8 mouse cellular contexts compared by ENCODE assay signal in the genomic region with DNA sequence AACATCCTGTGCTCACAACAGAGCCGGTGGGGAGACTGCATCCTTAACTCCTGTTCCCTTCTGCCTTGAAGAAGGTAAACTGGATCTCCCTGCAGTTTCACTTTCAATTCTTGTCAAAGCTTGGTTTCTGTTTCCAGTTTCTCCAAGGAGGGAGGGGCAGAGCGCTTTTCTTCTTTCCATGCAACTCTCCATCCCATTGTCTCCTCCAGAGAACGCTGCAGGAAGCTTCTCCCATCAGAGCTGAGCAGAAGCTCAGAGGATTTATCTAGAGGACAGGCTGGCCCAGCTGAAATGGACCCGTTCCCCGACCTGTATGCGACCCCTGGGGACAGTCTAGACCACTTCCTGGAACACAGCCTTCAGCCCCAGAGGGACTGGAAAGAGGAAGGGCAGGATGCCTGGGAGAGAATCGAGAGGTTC. TPM values are rescaled to one million over a fixed set of nuclear protein-coding genes. Genes with fewer than 3 reads are reported as not detected.
DNase-seq lines count a peak whose midpoint lies in the region; ATAC-seq lines count a peak whose summit lies in the region.

No protein-coding gene starts in this region.

- no peaks in the 10 kb centered on the region for H3K36me3 ChIP-seq in neural tube, embryonic 12.5 days
- H3K36me3 ChIP-seq in embryonic facial prominence, embryonic 15.5 days = no peaks in the 10 kb centered on the region
- no peaks in the 10 kb centered on the region for H3K36me3 ChIP-seq in hindbrain, embryonic 14.5 days (replicated peaks; ENCODE audit: control insufficient read depth, insufficient read depth)
- no peaks in the 10 kb centered on the region for H3K36me3 ChIP-seq in limb, embryonic 15.5 days

- H3K9ac ChIP-seq in neural tube, embryonic 12.5 days = 0 out of 2 replicates have a peak overlapping the region, but pooled peaks have one; percentile 18
- H3K9ac ChIP-seq in embryonic facial prominence, embryonic 15.5 days = 0 out of 2 replicates have a peak overlapping the region, but pooled peaks have one; percentile 3
- H3K9ac ChIP-seq in hindbrain, embryonic 14.5 days = no peak overlapping the region
- no peak overlapping the region for H3K9ac ChIP-seq in limb, embryonic 15.5 days

- peak overlapping the region; percentile 4; the same call in 1 of the 2 replicates for H3K4me2 ChIP-seq in neural tube, embryonic 12.5 days (replicated peaks)
- H3K4me2 ChIP-seq in embryonic facial prominence, embryonic 15.5 days (replicated peaks) = peak overlapping the region; percentile 39
- 0 out of 2 replicates have a peak overlapping the region, but pooled peaks have one; percentile 21 for H3K4me2 ChIP-seq in hindbrain, embryonic 14.5 days (replicated peaks)
- H3K4me2 ChIP-seq in limb, embryonic 15.5 days = 0 out of 2 replicates have a peak overlapping the region, but pooled peaks have one; percentile 25

- no peaks in the 10 kb centered on the region for H3K9me3 ChIP-seq in neural tube, embryonic 12.5 days
- no peaks in the 10 kb centered on the region for H3K9me3 ChIP-seq in embryonic facial prominence, embryonic 15.5 days (replicated peaks)
- H3K9me3 ChIP-seq in hindbrain, embryonic 14.5 days (ENCODE audit: control insufficient read depth, low read length) = no peaks in the 10 kb centered on the region
- no peaks in the 10 kb centered on the region for H3K9me3 ChIP-seq in limb, embryonic 15.5 days

- no peaks in the 10 kb centered on the region; the same call in 1 of the 2 replicates for H3K27me3 ChIP-seq in neural tube, embryonic 12.5 days (replicated peaks)
- H3K27me3 ChIP-seq in embryonic facial prominence, embryonic 15.5 days = no peaks in the 10 kb centered on the region
- H3K27me3 ChIP-seq in hindbrain, embryonic 14.5 days (ENCODE audit: control insufficient read depth, insufficient read depth, low read length) = no peaks in the 10 kb centered on the region
- H3K27me3 ChIP-seq in limb, embryonic 15.5 days = no peaks in the 10 kb centered on the region

- H3K4me3 ChIP-seq in neural tube, embryonic 12.5 days = no peak overlapping the region
- H3K4me3 ChIP-seq in embryonic facial prominence, embryonic 15.5 days (replicated peaks) = peak overlapping the region; percentile 26
- no peak overlapping the region for H3K4me3 ChIP-seq in hindbrain, embryonic 14.5 days (replicated peaks; ENCODE audit: low read length)
- no peak overlapping the region for H3K4me3 ChIP-seq in limb, embryonic 15.5 days

- WGBS in neural tube, embryonic 12.5 days = 18% methylated on average over 7 of the region's 7 CpGs
- WGBS in embryonic facial prominence, embryonic 15.5 days = 6% methylated on average over 7 of the region's 7 CpGs
- 9% methylated on average over 7 of the region's 7 CpGs for WGBS in hindbrain, embryonic 14.5 days
- 19% methylated on average over 7 of the region's 7 CpGs for WGBS in limb, embryonic 15.5 days

- no peak for DNase-seq in neural tube, embryonic 10.5 days (ENCODE audit: extremely low spot score, low spot score)
- DNase-seq in hindbrain, embryonic 14.5 days (ENCODE audit: low spot score) = no peak
- peak; percentile 81 for DNase-seq in naive thymus-derived CD4-positive, alpha-beta T cell, adult 2 months (ENCODE audit: low read depth)
- no peak for DNase-seq in spleen, postnatal 14 days (ENCODE audit: low spot score in 2 of 2)
- no peak for DNase-seq in layer of hippocampus, postnatal 25 days (ENCODE audit: extremely low spot score in 1 of 2, low spot score in 1 of 2)

- no peak for ATAC-seq in neural tube, embryonic 12.5 days (ENCODE audit: low FRiP score, low read depth)
- no peak for ATAC-seq in embryonic facial prominence, embryonic 15.5 days (ENCODE audit: insufficient number of reproducible peaks, low FRiP score, low TSS enrichment, low read depth)
- ATAC-seq in hindbrain, embryonic 14.5 days (ENCODE audit: low FRiP score) = no peak
- ATAC-seq in limb, embryonic 15.5 days (ENCODE audit: insufficient number of reproducible peaks, low FRiP score, low TSS enrichment, low read depth) = no peak

- no peak overlapping the region for H3K27ac ChIP-seq in neural tube, embryonic 12.5 days
- no peak overlapping the region for H3K27ac ChIP-seq in embryonic facial prominence, embryonic 15.5 days (replicated peaks)
- H3K27ac ChIP-seq in hindbrain, embryonic 14.5 days = no peak overlapping the region
- H3K27ac ChIP-seq in limb, embryonic 15.5 days = no peak overlapping the region

- no peaks in the 10 kb centered on the region for H3K4me1 ChIP-seq in neural tube, embryonic 12.5 days
- peaks cover 10% of the 10 kb centered on the region for H3K4me1 ChIP-seq in embryonic facial prominence, embryonic 15.5 days
- no peaks in the 10 kb centered on the region for H3K4me1 ChIP-seq in hindbrain, embryonic 14.5 days (replicated peaks; ENCODE audit: control insufficient read depth, insufficient read depth, low read length)
- H3K4me1 ChIP-seq in limb, embryonic 15.5 days = peaks cover 7% of the 10 kb centered on the region; the same call in 1 of the 2 replicates

RNA-seq across cellular contexts. Expression of gene Oasl2, which starts 0.6 kb away (rescaled TPM):
- 1.3 and 2.5 TPM in 2 replicates for polyA plus RNA-seq in neural tube, embryonic 12.5 days (2016; fragmentation: Nextera tagmentation; extraction: Ambion mirVana)
- polyA plus RNA-seq in embryonic facial prominence, embryonic 15.5 days (2015; fragmentation: Nextera tagmentation; extraction: Ambion mirVana) = 4.8 and 6.5 TPM in 2 replicates
- 3.7 and 5.0 TPM in 2 replicates for polyA plus RNA-seq in hindbrain, embryonic 14.5 days (2014; fragmentation: Nextera tagmentation; extraction: Ambion mirVana)
- polyA plus RNA-seq in limb, embryonic 15.5 days (2015; fragmentation: Nextera tagmentation; extraction: Ambion mirVana) = 2.6 and 3.2 TPM in 2 replicates
- 1 to 10 TPM; 1.8 to 1.9 TPM for total RNA-seq in layer of hippocampus, postnatal 25 days (2021)

RNA-seq across cellular contexts. Expression of gene Oasl1, which starts 25.7 kb away (rescaled TPM):
- polyA plus RNA-seq in neural tube, embryonic 12.5 days (2016; fragmentation: Nextera tagmentation; extraction: Ambion mirVana) = 0.38 and 0.61 TPM in 2 replicates
- polyA plus RNA-seq in embryonic facial prominence, embryonic 15.5 days (2015; fragmentation: Nextera tagmentation; extraction: Ambion mirVana) = 0.45 and 0.89 TPM in 2 replicates
- polyA plus RNA-seq in hindbrain, embryonic 14.5 days (2014; fragmentation: Nextera tagmentation; extraction: Ambion mirVana) = 0.13 and 0.25 TPM in 2 replicates
- 0.66 and 1.1 TPM in 2 replicates for polyA plus RNA-seq in limb, embryonic 15.5 days (2015; fragmentation: Nextera tagmentation; extraction: Ambion mirVana)
- not detected for total RNA-seq in layer of hippocampus, postnatal 25 days (2021)

RNA-seq across cellular contexts. Expression of gene Gm9936, which starts 38.9 kb away (rescaled TPM):
- polyA plus RNA-seq in neural tube, embryonic 12.5 days (2016; fragmentation: Nextera tagmentation; extraction: Ambion mirVana) = 0.45 and 0.71 TPM in 2 replicates
- 0.37 and 0.38 TPM in 2 replicates for polyA plus RNA-seq in embryonic facial prominence, embryonic 15.5 days (2015; fragmentation: Nextera tagmentation; extraction: Ambion mirVana)
- 2.6 and 3.0 TPM in 2 replicates for polyA plus RNA-seq in hindbrain, embryonic 14.5 days (2014; fragmentation: Nextera tagmentation; extraction: Ambion mirVana)
- 0.05 and 0.07 TPM in 2 replicates for polyA plus RNA-seq in limb, embryonic 15.5 days (2015; fragmentation: Nextera tagmentation; extraction: Ambion mirVana)
- under 1 TPM; 0.75 to 0.84 TPM for total RNA-seq in layer of hippocampus, postnatal 25 days (2021)

RNA-seq across cellular contexts. Expression of gene 4930519G04Rik, which starts 43.9 kb away (rescaled TPM):
- polyA plus RNA-seq in neural tube, embryonic 12.5 days (2016; fragmentation: Nextera tagmentation; extraction: Ambion mirVana) = not detected in 2 replicates
- not detected in 2 replicates for polyA plus RNA-seq in embryonic facial prominence, embryonic 15.5 days (2015; fragmentation: Nextera tagmentation; extraction: Ambion mirVana)
- polyA plus RNA-seq in hindbrain, embryonic 14.5 days (2014; fragmentation: Nextera tagmentation; extraction: Ambion mirVana) = not detected in 2 replicates
- not detected in 2 replicates for polyA plus RNA-seq in limb, embryonic 15.5 days (2015; fragmentation: Nextera tagmentation; extraction: Ambion mirVana)
- not detected for total RNA-seq in layer of hippocampus, postnatal 25 days (2021)

RNA-seq across cellular contexts. Expression of gene 2210016L21Rik, which starts 44.6 kb away (rescaled TPM):
- 66.7 and 70.0 TPM in 2 replicates for polyA plus RNA-seq in neural tube, embryonic 12.5 days (2016; fragmentation: Nextera tagmentation; extraction: Ambion mirVana)
- polyA plus RNA-seq in embryonic facial prominence, embryonic 15.5 days (2015; fragmentation: Nextera tagmentation; extraction: Ambion mirVana) = 61.8 and 69.0 TPM in 2 replicates
- polyA plus RNA-seq in hindbrain, embryonic 14.5 days (2014; fragmentation: Nextera tagmentation; extraction: Ambion mirVana) = 126 and 135 TPM in 2 replicates
- 58.8 and 63.3 TPM in 2 replicates for polyA plus RNA-seq in limb, embryonic 15.5 days (2015; fragmentation: Nextera tagmentation; extraction: Ambion mirVana)
- 100 to 1,000 TPM; 209 to 211 TPM for total RNA-seq in layer of hippocampus, postnatal 25 days (2021)

Comparison
In these comparisons a context has a peak if more than half of its experiments do, and no peak if none do; other contexts are left out.
1. H3K9ac ChIP-seq: peak in neural tube, embryonic 12.5 days (single experiment) and embryonic facial prominence, embryonic 15.5 days (single experiment); none in hindbrain, embryonic 14.5 days (single experiment) and limb, embryonic 15.5 days (single experiment).
2. Peak in every context shown above with its lines, with median percentiles within 50 percentile points of each other: H3K4me2 ChIP-seq.